Mouse (Mus musculus): ENCODE measurements around the gene Olfr469. TPM values are rescaled to one million over a fixed set of nuclear protein-coding genes. Genes with fewer than 3 reads are reported as not detected.
"Not testable (repeated sequence)": the region's sequence is repeated elsewhere in the genome, so short reads cannot be mapped to it uniquely, and the experiment has no call there.

The Olfr469 gene
- polyA plus RNA-seq (2012; rRNA removed) = not detected in 2 replicates
- not detected in 2 replicates for polyA plus RNA-seq (2014; fragmentation: Nextera tagmentation; extraction: Ambion mirVana)

DNA sequence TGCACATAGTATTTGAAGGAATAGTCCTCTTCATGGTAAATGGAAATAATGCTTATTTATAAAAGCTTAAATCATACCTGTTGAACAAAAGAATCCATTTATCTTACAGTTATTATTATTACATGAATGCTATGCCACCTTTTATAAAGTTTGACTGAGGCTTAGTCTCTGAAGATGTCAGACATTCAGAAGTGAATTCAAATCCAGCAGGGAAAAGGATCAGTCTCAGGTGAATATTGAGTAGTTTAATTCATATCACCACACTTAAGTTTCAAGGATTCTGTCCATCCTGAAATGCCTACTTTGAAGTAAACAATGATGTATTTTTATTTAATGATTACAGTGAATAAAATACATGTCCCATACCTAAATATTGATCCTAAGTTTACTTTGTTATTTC, at the start of gene Olfr469:
TSS of gene Olfr469 (minus strand) at position 101 of the 400 bp plus-strand sequence.
- not testable (repeated sequence) for H3K4me3 ChIP-seq (replicated peaks; ENCODE audit: low read length); H3K36me3 ChIP-seq (ENCODE audit: control insufficient read depth, insufficient read depth, low read length); DNase-seq (ENCODE audit: low spot score); H3K9ac ChIP-seq (ENCODE audit: low read depth, low read length, severe bottlenecking); H3K4me1 ChIP-seq (ENCODE audit: control insufficient read depth, insufficient read depth, low read length); H3K9me3 ChIP-seq (ENCODE audit: control insufficient read depth, low read length); H3K27me3 ChIP-seq (ENCODE audit: control insufficient read depth, insufficient read depth, low read length); H3K27ac ChIP-seq (replicated peaks; ENCODE audit: low read depth, low read length); H3K4me2 ChIP-seq (replicated peaks; ENCODE audit: low read depth, low read length, severe bottlenecking); ATAC-seq (ENCODE audit: low FRiP score, low read depth)

DNA sequence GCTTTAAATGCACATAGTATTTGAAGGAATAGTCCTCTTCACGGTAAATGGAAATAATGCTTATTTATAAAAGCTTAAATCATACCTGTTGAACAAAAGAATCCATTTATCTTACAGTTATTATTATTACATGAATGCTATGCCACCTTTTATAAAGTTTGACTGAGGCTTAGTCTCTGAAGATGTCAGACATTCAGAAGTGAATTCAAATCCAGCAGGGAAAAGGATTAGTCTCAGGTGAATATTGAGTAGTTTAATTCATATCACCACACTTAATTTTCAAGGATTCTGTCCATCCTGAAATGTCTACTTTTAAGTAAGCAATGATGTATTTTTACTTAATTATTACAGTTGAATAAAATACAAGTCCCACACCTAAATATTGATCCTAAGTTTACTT, 22.0 kb upstream of the Olfr469 start, which contains the start of gene Olfr470:
TSS of gene Olfr470 (minus strand) at position 101 of the 400 bp plus-strand sequence.
- not testable (repeated sequence) for H3K4me2 ChIP-seq (replicated peaks; ENCODE audit: low read depth, low read length, severe bottlenecking); DNase-seq (ENCODE audit: low spot score); H3K36me3 ChIP-seq (ENCODE audit: control insufficient read depth, insufficient read depth, low read length); H3K9ac ChIP-seq (ENCODE audit: low read depth, low read length, severe bottlenecking); H3K27ac ChIP-seq (replicated peaks; ENCODE audit: low read depth, low read length); ATAC-seq (ENCODE audit: low FRiP score, low read depth); H3K27me3 ChIP-seq (ENCODE audit: control insufficient read depth, insufficient read depth, low read length); H3K4me1 ChIP-seq (ENCODE audit: control insufficient read depth, insufficient read depth, low read length); H3K4me3 ChIP-seq (replicated peaks; ENCODE audit: low read length); H3K9me3 ChIP-seq (ENCODE audit: control insufficient read depth, low read length)
- 79% methylated on average over 1 of the region's 1 CpGs for WGBS

DNA sequence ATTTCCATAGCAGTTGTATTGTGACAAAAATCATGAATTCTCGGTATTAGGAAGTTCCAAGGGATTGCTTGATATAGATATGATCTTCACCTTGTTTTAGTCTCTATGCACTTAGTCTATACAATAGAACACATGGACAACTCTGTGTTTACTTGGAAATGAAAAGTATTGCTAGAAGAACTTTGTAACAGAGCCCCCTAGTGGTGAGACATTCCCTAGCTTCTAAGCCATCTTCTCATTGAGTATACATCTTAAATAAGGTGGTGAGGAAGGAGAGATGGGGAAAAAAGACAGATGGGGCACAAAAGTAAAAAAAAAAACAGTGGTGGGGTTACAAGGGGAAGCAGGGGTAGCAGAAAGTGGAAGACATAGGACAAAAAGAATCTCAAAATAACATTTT, 16.4 kb upstream of the Olfr469 start:
- Histone ChIP-seq H3K9ac (ENCODE audit: low read depth, low read length, severe bottlenecking) (no peak overlapping the region), H3K27me3 (ENCODE audit: control insufficient read depth, insufficient read depth, low read length) (no peaks in the 10 kb centered on the region), H3K9me3 (ENCODE audit: control insufficient read depth, low read length) (no peaks in the 10 kb centered on the region), H3K4me2 (replicated peaks; ENCODE audit: low read depth, low read length, severe bottlenecking) (no peak overlapping the region), H3K36me3 (ENCODE audit: control insufficient read depth, insufficient read depth, low read length) (no peaks in the 10 kb centered on the region), H3K4me1 (ENCODE audit: control insufficient read depth, insufficient read depth, low read length) (no peaks in the 10 kb centered on the region), H3K27ac (replicated peaks; ENCODE audit: low read depth, low read length) (no peak overlapping the region), H3K4me3 (replicated peaks; ENCODE audit: low read length) (no peak overlapping the region)
- ATAC-seq (ENCODE audit: low FRiP score, low read depth) = no peak
- no peak for TF ChIP-seq POLR2A (IDR thresholded peaks at IDR 0.05; ENCODE audit: borderline replicate concordance, extremely low read depth, insufficient read depth, insufficient read length)
- 81% methylated on average over 1 of the region's 1 CpGs for WGBS
- DNase-seq (ENCODE audit: low spot score) = peak; percentile 48

DNA sequence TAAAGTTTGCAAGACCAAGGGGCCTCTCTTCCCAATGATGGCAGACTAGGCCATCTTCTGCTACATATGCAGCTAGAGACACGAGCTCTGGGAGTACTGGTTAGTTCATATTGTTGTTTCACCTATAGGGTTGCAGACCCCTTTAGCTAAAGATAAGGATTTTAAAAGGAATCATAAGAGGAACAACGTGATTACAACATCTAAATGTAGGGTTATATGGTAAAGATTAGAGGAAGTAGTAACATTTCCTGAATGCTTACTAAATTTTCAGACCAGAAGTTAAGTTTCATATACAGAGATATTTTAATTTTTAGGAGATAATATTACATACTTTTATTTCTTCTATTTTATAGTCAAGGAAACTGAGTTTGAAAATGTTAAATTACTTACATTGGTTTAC, 1.5 kb downstream of the Olfr469 start:
- not testable (repeated sequence) for H3K27ac ChIP-seq (replicated peaks; ENCODE audit: low read depth, low read length); H3K9ac ChIP-seq (ENCODE audit: low read depth, low read length, severe bottlenecking); DNase-seq (ENCODE audit: low spot score); ATAC-seq (ENCODE audit: low FRiP score, low read depth); H3K4me3 ChIP-seq (replicated peaks; ENCODE audit: low read length); H3K27me3 ChIP-seq (ENCODE audit: control insufficient read depth, insufficient read depth, low read length); H3K4me2 ChIP-seq (replicated peaks; ENCODE audit: low read depth, low read length, severe bottlenecking); H3K4me1 ChIP-seq (ENCODE audit: control insufficient read depth, insufficient read depth, low read length); H3K9me3 ChIP-seq (ENCODE audit: control insufficient read depth, low read length); H3K36me3 ChIP-seq (ENCODE audit: control insufficient read depth, insufficient read depth, low read length)
- WGBS = 68% methylated on average over 2 of the region's 2 CpGs

DNA sequence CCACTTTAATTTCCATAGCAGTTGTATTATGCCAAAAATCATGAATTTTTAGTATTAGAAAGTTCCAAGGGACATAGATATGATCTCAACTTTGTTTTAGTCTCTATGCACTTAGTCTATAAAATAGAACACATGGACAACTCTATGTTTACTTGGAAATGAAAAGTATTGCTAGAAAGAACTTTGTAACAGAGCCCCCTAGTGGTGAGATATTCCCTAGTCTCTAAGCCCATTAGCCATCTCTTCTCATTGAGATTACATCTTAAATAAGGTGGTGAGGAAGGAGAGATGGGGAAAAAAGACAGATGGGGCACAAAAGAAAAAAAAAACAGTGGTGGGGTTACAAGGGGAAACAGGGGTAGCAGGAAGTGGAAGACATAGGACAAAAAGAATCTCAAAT, 5.9 kb downstream of the Olfr469 start:
- Histone ChIP-seq H3K4me2 (replicated peaks; ENCODE audit: low read depth, low read length, severe bottlenecking) (no peak overlapping the region), H3K4me1 (ENCODE audit: control insufficient read depth, insufficient read depth, low read length) (no peaks in the 10 kb centered on the region), H3K9me3 (ENCODE audit: control insufficient read depth, low read length) (no peaks in the 10 kb centered on the region), H3K36me3 (ENCODE audit: control insufficient read depth, insufficient read depth, low read length) (no peaks in the 10 kb centered on the region), H3K9ac (ENCODE audit: low read depth, low read length, severe bottlenecking) (no peak overlapping the region), H3K27me3 (ENCODE audit: control insufficient read depth, insufficient read depth, low read length) (no peaks in the 10 kb centered on the region), H3K27ac (replicated peaks; ENCODE audit: low read depth, low read length) (no peak overlapping the region), H3K4me3 (replicated peaks; ENCODE audit: low read length) (no peak overlapping the region)
- TF ChIP-seq POLR2A (IDR thresholded peaks at IDR 0.05; ENCODE audit: borderline replicate concordance, extremely low read depth, insufficient read depth, insufficient read length) = no peak
- peak; percentile 58 for DNase-seq (ENCODE audit: low spot score)
- ATAC-seq (ENCODE audit: low FRiP score, low read depth) = no peak

DNA sequence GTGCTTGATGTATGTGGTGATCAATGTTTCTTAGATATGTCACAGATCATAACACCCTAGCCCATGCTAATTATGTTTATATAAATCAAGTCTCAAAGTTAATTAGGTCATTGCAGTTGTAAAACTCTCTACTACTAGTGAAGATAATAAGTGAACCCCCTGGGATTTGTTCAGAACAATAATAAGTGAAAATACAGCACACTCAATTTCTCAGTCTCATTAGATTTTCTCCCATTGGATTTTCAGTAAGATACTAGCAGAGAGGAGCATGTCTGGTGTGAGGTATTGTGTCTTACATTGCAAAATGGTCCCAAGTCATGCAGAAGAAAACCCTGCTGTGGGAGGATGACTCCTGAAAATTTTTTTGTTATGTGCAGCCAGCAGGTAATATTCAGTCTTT, 13.4 kb downstream of the Olfr469 start, which contains the start of gene Olfr467:
TSS of gene Olfr467 (plus strand) at position 301 of the 400 bp plus-strand sequence.
- no peak for TF ChIP-seq POLR2A (IDR thresholded peaks at IDR 0.05; ENCODE audit: borderline replicate concordance, extremely low read depth, insufficient read depth, insufficient read length)
- Histone ChIP-seq H3K9me3 (ENCODE audit: control insufficient read depth, low read length) (no peaks in the 10 kb centered on the region), H3K27ac (replicated peaks; ENCODE audit: low read depth, low read length) (no peak within 1 kb of the TSS), H3K9ac (ENCODE audit: low read depth, low read length, severe bottlenecking) (no peak within 1 kb of the TSS), H3K4me3 (replicated peaks; ENCODE audit: low read length) (no peak within 1 kb of the TSS), H3K27me3 (ENCODE audit: control insufficient read depth, insufficient read depth, low read length) (no peaks in the 10 kb centered on the region), H3K36me3 (ENCODE audit: control insufficient read depth, insufficient read depth, low read length) (no peaks in the 10 kb centered on the region), H3K4me2 (replicated peaks; ENCODE audit: low read depth, low read length, severe bottlenecking) (no peak within 1 kb of the TSS), H3K4me1 (ENCODE audit: control insufficient read depth, insufficient read depth, low read length) (no peaks in the 10 kb centered on the region)
- ATAC-seq (ENCODE audit: low FRiP score, low read depth) = no peak
- no peak for DNase-seq (ENCODE audit: low spot score)
